Comparison of ENCODE assay signal across 27 mouse cellular contexts in genomic region chr7:19676662-19677061, GRCm38 (mm10). TPM values are rescaled to one million over a fixed set of nuclear protein-coding genes. Genes with fewer than 3 reads are reported as not detected.
DNase-seq lines count a peak whose midpoint lies in the region; ATAC-seq and TF ChIP-seq lines count a peak whose summit lies in the region.
"Had no signal": no experiment of that assay in that cellular context is flagged by ENCODE, and none has a peak within 500 bp of the region (broad histone marks: within the 10 kb centered on the region; RNA-seq: fewer than 3 reads in every experiment).

No protein-coding gene starts in this region.

- no peak overlapping the region for H3K27ac ChIP-seq in midbrain, embryonic 11.5 days (ENCODE audit: low read depth, low read length)
- no peak overlapping the region for H3K27ac ChIP-seq in midbrain, embryonic 15.5 days
- H3K27ac ChIP-seq in intestine, postnatal 0 days (ENCODE audit: low read depth, low read length) = peak overlapping the region; percentile 76
- H3K27ac ChIP-seq in liver, embryonic 15.5 days (replicated peaks) = peak overlapping the region; percentile 55
- H3K27ac ChIP-seq in kidney, embryonic 16.5 days (ENCODE audit: low read length) = no peak overlapping the region
- H3K27ac ChIP-seq: gastrocnemius, adult 2 months; heart, embryonic 15.5 days; limb, embryonic 10.5 days; midbrain, embryonic 10.5 days; neural tube, embryonic 12.5 days had no signal

- no peaks in the 10 kb centered on the region for H3K36me3 ChIP-seq in midbrain, embryonic 11.5 days (ENCODE audit: control insufficient read depth, insufficient read depth, low read length)
- no peaks in the 10 kb centered on the region for H3K36me3 ChIP-seq in midbrain, embryonic 15.5 days (replicated peaks)
- no peaks in the 10 kb centered on the region for H3K36me3 ChIP-seq in intestine, postnatal 0 days (ENCODE audit: control insufficient read depth, insufficient read depth)
- H3K36me3 ChIP-seq in liver, embryonic 15.5 days (replicated peaks) = no peaks in the 10 kb centered on the region
- H3K36me3 ChIP-seq in kidney, embryonic 16.5 days (ENCODE audit: insufficient read depth, low read length) = no peaks in the 10 kb centered on the region
- H3K36me3 ChIP-seq: heart, embryonic 15.5 days; limb, embryonic 10.5 days; midbrain, embryonic 10.5 days; neural tube, embryonic 12.5 days had no signal

- WGBS in midbrain, embryonic 11.5 days = 64% methylated on average over 1 of the region's 1 CpGs
- WGBS in midbrain, embryonic 15.5 days = 75% methylated on average over 1 of the region's 1 CpGs
- 62% methylated on average over 1 of the region's 1 CpGs for WGBS in intestine, postnatal 0 days
- WGBS in liver, embryonic 15.5 days (ENCODE audit: insufficient replicate concordance) = 63% methylated on average over 1 of the region's 1 CpGs
- WGBS in kidney, embryonic 16.5 days = 67% methylated on average over 1 of the region's 1 CpGs

- H3K4me1 ChIP-seq in midbrain, embryonic 11.5 days (ENCODE audit: control insufficient read depth, insufficient read depth, low read length) = no peaks in the 10 kb centered on the region
- H3K4me1 ChIP-seq in midbrain, embryonic 15.5 days = no peaks in the 10 kb centered on the region
- H3K4me1 ChIP-seq in intestine, postnatal 0 days (replicated peaks; ENCODE audit: control insufficient read depth, insufficient read depth, low read length) = peaks cover 3% of the 10 kb centered on the region; the same call in 1 of the 2 replicates
- H3K4me1 ChIP-seq in liver, embryonic 15.5 days (replicated peaks) = peaks cover 18% of the 10 kb centered on the region
- no peaks in the 10 kb centered on the region for H3K4me1 ChIP-seq in kidney, embryonic 16.5 days (ENCODE audit: insufficient read depth, low read length)
- H3K4me1 ChIP-seq: limb, embryonic 10.5 days; midbrain, embryonic 10.5 days; neural tube, embryonic 12.5 days had no signal

- H3K4me3 ChIP-seq in midbrain, embryonic 11.5 days (ENCODE audit: low read depth, low read length) = no peak overlapping the region
- no peak overlapping the region for H3K4me3 ChIP-seq in midbrain, embryonic 15.5 days
- H3K4me3 ChIP-seq in intestine, postnatal 0 days (ENCODE audit: low read depth, low read length) = peak overlapping the region; percentile 38
- no peak overlapping the region; the same call in 1 of the 2 replicates for H3K4me3 ChIP-seq in liver, embryonic 15.5 days (replicated peaks)
- H3K4me3 ChIP-seq in kidney, embryonic 16.5 days (ENCODE audit: low read length) = no peak overlapping the region
- H3K4me3 ChIP-seq: gastrocnemius, adult 2 months; heart, embryonic 15.5 days; limb, embryonic 10.5 days; midbrain, embryonic 10.5 days; neural tube, embryonic 12.5 days had no signal

- no peak for ATAC-seq in midbrain, embryonic 11.5 days (ENCODE audit: low FRiP score)
- ATAC-seq in midbrain, embryonic 15.5 days (replicated peaks) = no peak
- ATAC-seq in intestine, postnatal 0 days = peak; percentile 73
- ATAC-seq in liver, embryonic 15.5 days (ENCODE audit: insufficient read depth) = peak; percentile 58
- no peak for ATAC-seq in kidney, embryonic 16.5 days (ENCODE audit: low FRiP score, low TSS enrichment)
- ATAC-seq: hindbrain, embryonic 16.5 days had no signal

- H3K9me3 ChIP-seq in midbrain, embryonic 11.5 days (ENCODE audit: control insufficient read depth, low read length) = no peaks in the 10 kb centered on the region
- no peaks in the 10 kb centered on the region for H3K9me3 ChIP-seq in midbrain, embryonic 15.5 days
- H3K9me3 ChIP-seq in intestine, postnatal 0 days (ENCODE audit: control insufficient read depth) = no peaks in the 10 kb centered on the region
- H3K9me3 ChIP-seq in liver, embryonic 15.5 days (replicated peaks) = no peaks in the 10 kb centered on the region
- no peaks in the 10 kb centered on the region for H3K9me3 ChIP-seq in kidney, embryonic 16.5 days (ENCODE audit: low read length)
- H3K9me3 ChIP-seq: heart, embryonic 15.5 days; limb, embryonic 10.5 days; midbrain, embryonic 10.5 days; neural tube, embryonic 12.5 days had no signal

- no peak overlapping the region for H3K9ac ChIP-seq in midbrain, embryonic 11.5 days (ENCODE audit: low read length)
- no peak overlapping the region for H3K9ac ChIP-seq in midbrain, embryonic 15.5 days
- H3K9ac ChIP-seq in intestine, postnatal 0 days (ENCODE audit: low read depth, low read length) = peak overlapping the region; percentile 48
- no peak overlapping the region for H3K9ac ChIP-seq in liver, embryonic 15.5 days
- no peak overlapping the region for H3K9ac ChIP-seq in kidney, embryonic 16.5 days (replicated peaks; ENCODE audit: low read length)
- H3K9ac ChIP-seq: heart, embryonic 15.5 days; neural tube, embryonic 12.5 days had no signal

- TF ChIP-seq CTCF in intestine, postnatal 0 days (IDR thresholded peaks at IDR 0.05; ENCODE audit: low read depth) = no peak

- H3K27me3 ChIP-seq in midbrain, embryonic 11.5 days (ENCODE audit: control insufficient read depth, insufficient read depth, low read length) = no peaks in the 10 kb centered on the region
- no peaks in the 10 kb centered on the region for H3K27me3 ChIP-seq in midbrain, embryonic 15.5 days (replicated peaks)
- no peaks in the 10 kb centered on the region for H3K27me3 ChIP-seq in intestine, postnatal 0 days (replicated peaks; ENCODE audit: control insufficient read depth, insufficient read depth, low read length)
- H3K27me3 ChIP-seq in liver, embryonic 15.5 days = no peaks in the 10 kb centered on the region
- no peaks in the 10 kb centered on the region for H3K27me3 ChIP-seq in kidney, embryonic 16.5 days (ENCODE audit: insufficient read depth, low read length)
- H3K27me3 ChIP-seq: heart, embryonic 15.5 days; neural tube, embryonic 12.5 days had no signal

- no peak overlapping the region for H3K4me2 ChIP-seq in midbrain, embryonic 11.5 days
- no peak overlapping the region for H3K4me2 ChIP-seq in midbrain, embryonic 15.5 days
- peak overlapping the region; percentile 47 for H3K4me2 ChIP-seq in intestine, postnatal 0 days (replicated peaks; ENCODE audit: low read depth)
- peak overlapping the region; percentile 29 for H3K4me2 ChIP-seq in liver, embryonic 15.5 days
- H3K4me2 ChIP-seq in kidney, embryonic 16.5 days (replicated peaks; ENCODE audit: low read depth, low read length) = no peak overlapping the region
- H3K4me2 ChIP-seq: heart, embryonic 15.5 days; neural tube, embryonic 12.5 days had no signal

- DNase-seq in midbrain, embryonic 11.5 days (ENCODE audit: low spot score, missing footprints) = peak; percentile 45
- DNase-seq in yolk sac, embryonic 10.5 days (ENCODE audit: low spot score) = peak; percentile 75
- DNase-seq in frontal cortex, postnatal 10 days (ENCODE audit: low spot score in 2 of 2) = no peak
- no peak for DNase-seq in thymus, adult 18-20 months
- DNase-seq: adrenal gland, postnatal 25 days; cerebellum, adult 11-12 months; cerebellum, postnatal 14 days; embryo, embryonic 11 days; gastrocnemius, adult 2 months; heart, adult 18-20 months; kidney, adult 8-10 months; kidney, postnatal 25 days; lung, adult 2 months; spleen, adult 18-20 months; thymus, postnatal 25 days had no signal

RNA-seq across cellular contexts. Expression of gene Apoc2, which starts 1.1 kb away (rescaled TPM):
- not detected in 2 replicates for polyA plus RNA-seq in midbrain, embryonic 11.5 days (2014; fragmentation: Nextera tagmentation; extraction: Ambion mirVana)
- 1.2 TPM in 1 of 2 replicates, not detected in the other for polyA plus RNA-seq in midbrain, embryonic 15.5 days (2015; fragmentation: Nextera tagmentation; extraction: Ambion mirVana)
- 11,285 and 12,482 TPM in 2 replicates for polyA plus RNA-seq in intestine, postnatal 0 days (2015; fragmentation: Nextera tagmentation; extraction: Ambion mirVana)
- polyA plus RNA-seq in liver, embryonic 15.5 days (2015; fragmentation: Nextera tagmentation; extraction: Ambion mirVana) = 1,160 and 1,332 TPM in 2 replicates
- 2.8 and 4.7 TPM in 2 replicates for polyA plus RNA-seq in kidney, embryonic 16.5 days (2015; fragmentation: Nextera tagmentation; extraction: Ambion mirVana)
- polyA plus RNA-seq: forebrain, embryonic 11.5 days; hindbrain, embryonic 16.5 days had no signal

RNA-seq across cellular contexts. Expression of gene Gm44805, which starts 4.6 kb away (rescaled TPM):
- polyA plus RNA-seq in midbrain, embryonic 11.5 days (2014; fragmentation: Nextera tagmentation; extraction: Ambion mirVana) = not detected in 2 replicates
- polyA plus RNA-seq in midbrain, embryonic 15.5 days (2015; fragmentation: Nextera tagmentation; extraction: Ambion mirVana) = not detected in 2 replicates
- 5.6 and 13.5 TPM in 2 replicates for polyA plus RNA-seq in intestine, postnatal 0 days (2015; fragmentation: Nextera tagmentation; extraction: Ambion mirVana)
- 22.2 and 29.1 TPM in 2 replicates for polyA plus RNA-seq in liver, embryonic 15.5 days (2015; fragmentation: Nextera tagmentation; extraction: Ambion mirVana)
- 1.1 TPM in 1 of 2 replicates, not detected in the other for polyA plus RNA-seq in kidney, embryonic 16.5 days (2015; fragmentation: Nextera tagmentation; extraction: Ambion mirVana)
- polyA plus RNA-seq: embryonic facial prominence, embryonic 14.5 days; forebrain, embryonic 11.5 days; hindbrain, embryonic 16.5 days; limb, embryonic 10.5 days; lung, adult 2 months; midbrain, embryonic 10.5 days; neural tube, embryonic 12.5 days; stomach, embryonic 14.5 days had no signal

RNA-seq across cellular contexts. Expression of gene Apoc4, which starts 4.6 kb away (rescaled TPM):
- polyA plus RNA-seq in midbrain, embryonic 11.5 days (2014; fragmentation: Nextera tagmentation; extraction: Ambion mirVana) = not detected in 2 replicates
- polyA plus RNA-seq in midbrain, embryonic 15.5 days (2015; fragmentation: Nextera tagmentation; extraction: Ambion mirVana) = not detected in 2 replicates
- 0.70 and 1.4 TPM in 2 replicates for polyA plus RNA-seq in intestine, postnatal 0 days (2015; fragmentation: Nextera tagmentation; extraction: Ambion mirVana)
- 273 and 372 TPM in 2 replicates for polyA plus RNA-seq in liver, embryonic 15.5 days (2015; fragmentation: Nextera tagmentation; extraction: Ambion mirVana)
- 1.6 and 2.2 TPM in 2 replicates for polyA plus RNA-seq in kidney, embryonic 16.5 days (2015; fragmentation: Nextera tagmentation; extraction: Ambion mirVana)
- polyA plus RNA-seq: embryonic facial prominence, embryonic 14.5 days; forebrain, embryonic 11.5 days; hindbrain, embryonic 16.5 days; limb, embryonic 10.5 days; midbrain, embryonic 10.5 days; neural tube, embryonic 12.5 days had no signal

RNA-seq across cellular contexts. Expression of gene Clptm1, which starts 11.8 kb away (rescaled TPM):
- 89.7 and 94.1 TPM in 2 replicates for polyA plus RNA-seq in midbrain, embryonic 11.5 days (2014; fragmentation: Nextera tagmentation; extraction: Ambion mirVana)
- 129 and 135 TPM in 2 replicates for polyA plus RNA-seq in midbrain, embryonic 15.5 days (2015; fragmentation: Nextera tagmentation; extraction: Ambion mirVana)
- 66.1 and 70.6 TPM in 2 replicates for polyA plus RNA-seq in intestine, postnatal 0 days (2015; fragmentation: Nextera tagmentation; extraction: Ambion mirVana)
- 48.3 and 48.8 TPM in 2 replicates for polyA plus RNA-seq in liver, embryonic 15.5 days (2015; fragmentation: Nextera tagmentation; extraction: Ambion mirVana)
- polyA plus RNA-seq in kidney, embryonic 16.5 days (2015; fragmentation: Nextera tagmentation; extraction: Ambion mirVana) = 90.9 and 94.6 TPM in 2 replicates

RNA-seq across cellular contexts. Expression of gene Apoc1, which starts 15.8 kb away (rescaled TPM):
- 1.9 and 3.2 TPM in 2 replicates for polyA plus RNA-seq in midbrain, embryonic 11.5 days (2014; fragmentation: Nextera tagmentation; extraction: Ambion mirVana)
- polyA plus RNA-seq in midbrain, embryonic 15.5 days (2015; fragmentation: Nextera tagmentation; extraction: Ambion mirVana) = 1.5 and 1.6 TPM in 2 replicates
- 34.7 and 50.0 TPM in 2 replicates for polyA plus RNA-seq in intestine, postnatal 0 days (2015; fragmentation: Nextera tagmentation; extraction: Ambion mirVana)
- 609 and 611 TPM in 2 replicates for polyA plus RNA-seq in liver, embryonic 15.5 days (2015; fragmentation: Nextera tagmentation; extraction: Ambion mirVana)
- 13.4 and 16.1 TPM in 2 replicates for polyA plus RNA-seq in kidney, embryonic 16.5 days (2015; fragmentation: Nextera tagmentation; extraction: Ambion mirVana)

Comparison
In these comparisons a context has a peak if more than half of its experiments do, and no peak if none do; other contexts are left out.
1. ATAC-seq: peak in intestine, postnatal 0 days (single experiment) and liver, embryonic 15.5 days (single experiment); none in midbrain, embryonic 11.5 days (single experiment), midbrain, embryonic 15.5 days (single experiment) and kidney, embryonic 16.5 days (single experiment).
2. DNase-seq: peak in midbrain, embryonic 11.5 days (single experiment) and yolk sac, embryonic 10.5 days (single experiment); none in frontal cortex, postnatal 10 days (0 of 2) and thymus, adult 18-20 months (0 of 2).
3. H3K27ac ChIP-seq: peak in intestine, postnatal 0 days (single experiment) and liver, embryonic 15.5 days (single experiment); none in midbrain, embryonic 11.5 days (single experiment), midbrain, embryonic 15.5 days (single experiment) and kidney, embryonic 16.5 days (single experiment).
4. H3K4me2 ChIP-seq: peak in intestine, postnatal 0 days (single experiment) and liver, embryonic 15.5 days (single experiment); none in midbrain, embryonic 11.5 days (single experiment), midbrain, embryonic 15.5 days (single experiment) and kidney, embryonic 16.5 days (single experiment).
5. RNA of gene Apoc2, which starts 1.1 kb away (polyA plus RNA-seq): 11,285 to 12,482 TPM in intestine, postnatal 0 days and 1,160 to 1,332 TPM in liver, embryonic 15.5 days; 2.8 to 4.7 TPM in kidney, embryonic 16.5 days, 1.2 TPM in midbrain, embryonic 15.5 days and not detected in midbrain, embryonic 11.5 days; every median in the first group is over 100 times any median in the second.
6. RNA of gene Apoc4, which starts 4.6 kb away (polyA plus RNA-seq): 273 to 372 TPM in liver, embryonic 15.5 days; 1.6 to 2.2 TPM in kidney, embryonic 16.5 days, 0.70 to 1.4 TPM in intestine, postnatal 0 days, not detected in midbrain, embryonic 11.5 days and not detected in midbrain, embryonic 15.5 days; every median in the first group is over 10 times any median in the second.